Mouse (Mus musculus) thymus, postnatal 36 days (tissue): ENCODE measurements around the gene Nf1.
A peak's percentile ranks its signal among the peaks of the same experiment; 100 is the strongest.

Experiments used
- DNase-seq, 2 experiments: peaks; one replicate each; pipeline ENCODE4 v3.0.0; 2022; ENCODE audit warnings: mixed read lengths in 2 of 2

The Nf1 gene

GRCm38 (mm10) chr11:79329585-79329984 is 9.9 kb upstream of the Nf1 start:
- no peak for DNase-seq

GRCm38 (mm10) chr11:79335077-79335476 is 4.4 kb upstream of the Nf1 start:
- no peak for DNase-seq

GRCm38 (mm10) chr11:79336722-79337267 is 2.7 kb upstream of the Nf1 start:
- DNase-seq, result peak; percentile 33 to 45

- DNase-seq, result no peak
Measured at GRCm38 (mm10) chr11:79338621-79339020, 872 bp upstream of the Nf1 start.

GRCm38 (mm10) chr11:79339808-79340781 is 602 bp downstream of the Nf1 start:
- DNase-seq, result peak; percentile 4 to 18

- DNase-seq, result no peak
Measured at GRCm38 (mm10) chr11:79356995-79357394, 17.5 kb downstream of the Nf1 start.

- DNase-seq, result no peak
Measured at GRCm38 (mm10) chr11:79357397-79357796, 17.9 kb downstream of the Nf1 start.

GRCm38 (mm10) chr11:79364956-79365355 is 25.5 kb downstream of the Nf1 start:
- no peak for DNase-seq

GRCm38 (mm10) chr11:79366284-79366683 is 26.8 kb downstream of the Nf1 start:
- no peak for DNase-seq

- DNase-seq, result peak; percentile 12 to 13
Measured at GRCm38 (mm10) chr11:79373031-79373430, 33.5 kb downstream of the Nf1 start.

- peak; percentile 74 to 84 for DNase-seq
Measured at GRCm38 (mm10) chr11:79398336-79398735, 58.8 kb downstream of the Nf1 start.

- no peak for DNase-seq
Measured at GRCm38 (mm10) chr11:79403625-79404319, 64.3 kb downstream of the Nf1 start.

- no peak for DNase-seq
Measured at GRCm38 (mm10) chr11:79413761-79414513, 74.4 kb downstream of the Nf1 start.

- DNase-seq, result no peak
Measured at GRCm38 (mm10) chr11:79422496-79422895, 83.0 kb downstream of the Nf1 start.

GRCm38 (mm10) chr11:79426571-79426970 is 87.1 kb downstream of the Nf1 start:
- DNase-seq, result no peak

GRCm38 (mm10) chr11:79427638-79428037 is 88.1 kb downstream of the Nf1 start:
- no peak for DNase-seq

GRCm38 (mm10) chr11:79435252-79435651 is 95.8 kb downstream of the Nf1 start:
- DNase-seq, result no peak

- DNase-seq, result no peak
Measured at GRCm38 (mm10) chr11:79448361-79448760, 108.9 kb downstream of the Nf1 start.

- DNase-seq, result no peak
Measured at GRCm38 (mm10) chr11:79452966-79453365, 113.5 kb downstream of the Nf1 start.

GRCm38 (mm10) chr11:79457928-79458327 is 118.4 kb downstream of the Nf1 start:
- no peak for DNase-seq

GRCm38 (mm10) chr11:79459846-79460245 is 120.4 kb downstream of the Nf1 start:
- DNase-seq, result no peak

GRCm38 (mm10) chr11:79460756-79461450 is 121.4 kb downstream of the Nf1 start:
- peak; percentile 49 to 65 for DNase-seq
